Mouse (Mus musculus) hindbrain, postnatal 0 days (tissue): ENCODE measurements around the gene Iars. TPM values are rescaled to one million over a fixed set of nuclear protein-coding genes. Genes with fewer than 3 reads are reported as not detected.

Experiments
- ATAC-seq: fragments of 200-750 bp; cut with Nextera tagmentation; 2 replicates; pipeline ENCODE4 v1.8.0; 2017; ENCODE audit warnings: mild to moderate bottlenecking, moderate TSS enrichment, moderate library complexity
- DNase-seq: peaks from one replicate; pipeline ENCODE4 v3.0.0-alpha.2; 2015; ENCODE audit warnings: low spot score
- H3K27ac ChIP-seq: fragments of 300-500 bp; sonication (generic); 2 replicates; pipeline ENCODE4 v1.5.1; 2014; ENCODE audit warnings: mild to moderate bottlenecking
- H3K27me3 ChIP-seq: fragments of 300-500 bp; sonication (generic); 2 replicates; pipeline ENCODE4 v1.6.1; 2014; ENCODE audit warnings: low read length, mixed read lengths; ENCODE audit not compliant: insufficient read depth
- H3K36me3 ChIP-seq: fragments of 300-500 bp; sonication (generic); 2 replicates; pipeline ENCODE4 v1.6.1; 2014; ENCODE audit warnings: low read length, mixed read lengths; ENCODE audit not compliant: insufficient read depth
- H3K4me1 ChIP-seq: fragments of 300-500 bp; sonication (generic); 2 replicates; pipeline ENCODE4 v1.6.1; 2014; ENCODE audit warnings: antibody characterized with exemption, low read length, mixed read lengths; ENCODE audit not compliant: insufficient read depth
- H3K4me2 ChIP-seq: fragments of 300-500 bp; sonication (generic); 2 replicates; pipeline ENCODE4 v1.6.1; 2014; ENCODE audit warnings: low read depth, mild to moderate bottlenecking, low read length, moderate library complexity, mixed read lengths
- H3K4me3 ChIP-seq: fragments of 300-500 bp; sonication (generic); 2 replicates; pipeline ENCODE4 v1.5.1; 2014; ENCODE audit warnings: low read length
- H3K9ac ChIP-seq: fragments of 300-500 bp; sonication (generic); replicated peaks from 2 replicates; pipeline ENCODE4 v1.6.1; 2014; ENCODE audit warnings: mild to moderate bottlenecking, low read length, moderate library complexity, mixed read lengths
- H3K9me3 ChIP-seq: fragments of 300-500 bp; sonication (generic); 2 replicates; pipeline ENCODE4 v1.6.1; 2016; ENCODE audit warnings: low read length, mixed read lengths
- CTCF ChIP-seq: IDR thresholded peaks from 2 replicates; pipeline ENCODE4 v1.5.1; 2016; ENCODE audit warnings: antibody characterized with exemption, control low read depth, low read depth
- WGBS: fragments of 180-500 bp; shearing (Covaris S2); extraction: QIAGEN DNeasy Blood & Tissue Kit; methylation state at CpG from one replicate; pipeline ENCODE4 v1.1.7; 2014; 5-methylcytosine and 5-hydroxymethylcytosine counted together
- polyA plus RNA-seq: library from polyadenylated mRNA; unstranded; fragments of >200 nt; fragmentation: Nextera tagmentation; extraction: Ambion mirVana; gene quantifications from 2 replicates; pipeline ENCODE4 v1.2.1, GENCODE M21; 2015
- total RNA-seq: library from RNA; depleted of rRNA; stranded (reverse); fragments of >200 nt; gene quantifications from 2 replicates; pipeline ENCODE4 v1.2.3, GENCODE M21; 2014

The Iars gene
- total and polyA plus RNA-seq, 2 experiments from 2014 or later, result 22.8 to 29.2 TPM

- DNase-seq (no peak), ATAC-seq (no peak)
- no peak overlapping the region for H3K9ac ChIP-seq
- no peak overlapping the region for H3K4me3 ChIP-seq
- WGBS, result 40% methylated on average over 2 of the region's 2 CpGs
- no peaks in the 10 kb centered on the region for H3K36me3 ChIP-seq
- no peaks in the 10 kb centered on the region for H3K9me3 ChIP-seq
- no peak overlapping the region for H3K27ac ChIP-seq
- peak; percentile 20; the same call in 1 of the 2 replicates for TF ChIP-seq CTCF
- no peaks in the 10 kb centered on the region for H3K27me3 ChIP-seq
- peaks cover 6% of the 10 kb centered on the region; the same call in 1 of the 2 replicates for H3K4me1 ChIP-seq
- no peak overlapping the region for H3K4me2 ChIP-seq
Measured at GRCm38 (mm10) chr13:49651136-49651535, 30.8 kb upstream of the Iars start.

- 2% methylated on average over 4 of the region's 4 CpGs for WGBS
Measured at GRCm38 (mm10) chr13:49651781-49652351, 30.0 kb upstream of the Iars start.

GRCm38 (mm10) chr13:49652481-49653179, 29.3 kb upstream of the Iars start, which contains the start of the genes Cenpp and Nol8:
TSS of gene Cenpp (minus strand) at chr13:49652785.
TSS of gene Nol8 (plus strand) at chr13:49653078.
- DNase-seq (peak; percentile 100), ATAC-seq (peak; percentile 100)
- TF ChIP-seq CTCF, result peak; percentile 31
- H3K27ac ChIP-seq, result peak within 1 kb of the TSS; percentile 32; the same call in 1 of the 2 replicates
- H3K9ac ChIP-seq, result peak within 1 kb of the TSS; percentile 39
- no peaks in the 10 kb centered on the region for H3K27me3 ChIP-seq
- H3K36me3 ChIP-seq, result no peaks in the 10 kb centered on the region
- under 1% methylated on average over 67 of the region's 68 CpGs for WGBS
- H3K4me1 ChIP-seq, result peaks cover 6% of the 10 kb centered on the region; the same call in 1 of the 2 replicates
- no peaks in the 10 kb centered on the region for H3K9me3 ChIP-seq
- H3K4me3 ChIP-seq, result peak within 1 kb of the TSS; percentile 82
- H3K4me2 ChIP-seq, result peak within 1 kb of the TSS; percentile 76

More at GRCm38 (mm10) chr13:49651781-49652351, 30.0 kb upstream of the Iars start:
- ATAC-seq, result no peak
- H3K4me3 ChIP-seq, result peak overlapping the region; percentile 82
- no peak for DNase-seq
- peaks cover 6% of the 10 kb centered on the region; the same call in 1 of the 2 replicates for H3K4me1 ChIP-seq
- no peaks in the 10 kb centered on the region for H3K36me3 ChIP-seq
- no peak for TF ChIP-seq CTCF
- H3K4me2 ChIP-seq, result peak overlapping the region; percentile 76
- H3K27me3 ChIP-seq, result no peaks in the 10 kb centered on the region
- H3K9ac ChIP-seq, result peak overlapping the region; percentile 31; the same call in 1 of the 2 replicates
- H3K9me3 ChIP-seq, result no peaks in the 10 kb centered on the region
- H3K27ac ChIP-seq, result 0 out of 2 replicates have a peak overlapping the region, but pooled peaks have one; percentile 32

GRCm38 (mm10) chr13:49653180-49653541, 28.7 kb upstream of the Iars start:
- WGBS, result under 1% methylated on average over 16 of the region's 16 CpGs
- no peak for TF ChIP-seq CTCF
- Histone ChIP-seq H3K36me3 (no peaks in the 10 kb centered on the region), H3K9ac (peak overlapping the region; percentile 39), H3K4me1 (peaks cover 6% of the 10 kb centered on the region; the same call in 1 of the 2 replicates), H3K27ac (no peak overlapping the region; the same call in 1 of the 2 replicates), H3K4me3 (peak overlapping the region; percentile 82), H3K9me3 (no peaks in the 10 kb centered on the region), H3K27me3 (no peaks in the 10 kb centered on the region), H3K4me2 (peak overlapping the region; percentile 69)
- DNase-seq (no peak), ATAC-seq (peak; percentile 83)

GRCm38 (mm10) chr13:49677793-49678192, 4.1 kb upstream of the Iars start:
- no peak for TF ChIP-seq CTCF
- Histone ChIP-seq H3K9me3 (no peaks in the 10 kb centered on the region), H3K4me1 (peaks cover 7% of the 10 kb centered on the region), H3K36me3 (peaks cover 19% of the 10 kb centered on the region; the same call in 1 of the 2 replicates), H3K4me3 (no peak overlapping the region), H3K4me2 (no peak overlapping the region), H3K9ac (no peak overlapping the region), H3K27ac (no peak overlapping the region), H3K27me3 (no peaks in the 10 kb centered on the region)
- ATAC-seq (no peak), DNase-seq (no peak)
- 90% methylated on average over 2 of the region's 2 CpGs for WGBS

- Histone ChIP-seq H3K27ac (peak overlapping the region; percentile 76), H3K9me3 (no peaks in the 10 kb centered on the region), H3K9ac (peak overlapping the region; percentile 83), H3K36me3 (peaks cover 2% of the 10 kb centered on the region; the same call in 1 of the 2 replicates), H3K4me3 (peak overlapping the region; percentile 90), H3K27me3 (no peaks in the 10 kb centered on the region), H3K4me2 (peak overlapping the region; percentile 94), H3K4me1 (peaks cover 15% of the 10 kb centered on the region)
- TF ChIP-seq CTCF, result no peak
- peak; percentile 3 for DNase-seq
- ATAC-seq, result peak; percentile 80
- WGBS, result under 1% methylated on average over 20 of the region's 20 CpGs
Measured at GRCm38 (mm10) chr13:49682233-49682846, 440 bp downstream of the Iars start.
